Mouse (Mus musculus) hindbrain, embryonic 11.5 days (tissue): ENCODE measurements around the gene Mab21l2. TPM values are rescaled to one million over a fixed set of nuclear protein-coding genes. Genes with fewer than 3 reads are reported as not detected.

Source experiments
- ATAC-seq: fragments of 200-750 bp; cut with Nextera tagmentation; 2 replicates; pipeline ENCODE4 v1.8.0; 2017; ENCODE audit warnings: mild to moderate bottlenecking, moderate TSS enrichment, moderate library complexity; ENCODE audit not compliant: low FRiP score
- DNase-seq: peaks from one replicate; pipeline ENCODE4 v3.0.0-alpha.2; 2015; ENCODE audit warnings: low spot score
- H3K27ac ChIP-seq: fragments of 300-500 bp; sonication (generic); 2 replicates; pipeline ENCODE4 v1.5.1; 2014; ENCODE audit warnings: mild to moderate bottlenecking, low read depth, low read length
- H3K27me3 ChIP-seq: fragments of 300-500 bp; sonication (generic); 2 replicates; pipeline ENCODE4 v1.6.1; 2014; ENCODE audit warnings: mild to moderate bottlenecking, low read length, moderate library complexity, mixed read lengths; ENCODE audit not compliant: control insufficient read depth, insufficient read depth
- H3K36me3 ChIP-seq: fragments of 300-500 bp; sonication (generic); 2 replicates; pipeline ENCODE4 v1.6.1; 2014; ENCODE audit warnings: mild to moderate bottlenecking, low read length, moderate library complexity, mixed read lengths; ENCODE audit not compliant: control insufficient read depth, insufficient read depth
- H3K4me1 ChIP-seq: fragments of 300-500 bp; sonication (generic); replicated peaks from 2 replicates; pipeline ENCODE4 v1.6.1; 2014; ENCODE audit warnings: low read length, mixed read lengths; ENCODE audit not compliant: control insufficient read depth, insufficient read depth
- H3K4me2 ChIP-seq: fragments of 300-500 bp; sonication (generic); replicated peaks from 2 replicates; pipeline ENCODE4 v1.6.1; 2014; ENCODE audit warnings: mild to moderate bottlenecking, low read depth, low read length
- H3K4me3 ChIP-seq: fragments of 300-500 bp; sonication (generic); 2 replicates; pipeline ENCODE4 v1.5.1; 2014; ENCODE audit warnings: low read depth, low read length
- H3K9ac ChIP-seq: fragments of 300-500 bp; sonication (generic); 2 replicates; pipeline ENCODE4 v1.6.1; 2014; ENCODE audit warnings: low read depth, low read length
- H3K9me3 ChIP-seq: fragments of 300-500 bp; sonication (generic); 2 replicates; pipeline ENCODE4 v1.6.1; 2016; ENCODE audit warnings: low read length; ENCODE audit not compliant: control insufficient read depth
- WGBS: fragments of 180-500 bp; shearing (Covaris S2); extraction: QIAGEN DNeasy Blood & Tissue Kit; methylation state at CpG from one replicate; pipeline ENCODE4 v1.1.7; 2014; 5-methylcytosine and 5-hydroxymethylcytosine counted together
- polyA plus RNA-seq: library from polyadenylated mRNA; unstranded; fragments of >200 nt; fragmentation: Nextera tagmentation; extraction: Ambion mirVana; gene quantifications from 2 replicates; pipeline ENCODE4 v1.2.1, GENCODE M21; 2014

Gene Mab21l2
- polyA plus RNA-seq: 151 and 155 TPM in 2 replicates

DNA sequence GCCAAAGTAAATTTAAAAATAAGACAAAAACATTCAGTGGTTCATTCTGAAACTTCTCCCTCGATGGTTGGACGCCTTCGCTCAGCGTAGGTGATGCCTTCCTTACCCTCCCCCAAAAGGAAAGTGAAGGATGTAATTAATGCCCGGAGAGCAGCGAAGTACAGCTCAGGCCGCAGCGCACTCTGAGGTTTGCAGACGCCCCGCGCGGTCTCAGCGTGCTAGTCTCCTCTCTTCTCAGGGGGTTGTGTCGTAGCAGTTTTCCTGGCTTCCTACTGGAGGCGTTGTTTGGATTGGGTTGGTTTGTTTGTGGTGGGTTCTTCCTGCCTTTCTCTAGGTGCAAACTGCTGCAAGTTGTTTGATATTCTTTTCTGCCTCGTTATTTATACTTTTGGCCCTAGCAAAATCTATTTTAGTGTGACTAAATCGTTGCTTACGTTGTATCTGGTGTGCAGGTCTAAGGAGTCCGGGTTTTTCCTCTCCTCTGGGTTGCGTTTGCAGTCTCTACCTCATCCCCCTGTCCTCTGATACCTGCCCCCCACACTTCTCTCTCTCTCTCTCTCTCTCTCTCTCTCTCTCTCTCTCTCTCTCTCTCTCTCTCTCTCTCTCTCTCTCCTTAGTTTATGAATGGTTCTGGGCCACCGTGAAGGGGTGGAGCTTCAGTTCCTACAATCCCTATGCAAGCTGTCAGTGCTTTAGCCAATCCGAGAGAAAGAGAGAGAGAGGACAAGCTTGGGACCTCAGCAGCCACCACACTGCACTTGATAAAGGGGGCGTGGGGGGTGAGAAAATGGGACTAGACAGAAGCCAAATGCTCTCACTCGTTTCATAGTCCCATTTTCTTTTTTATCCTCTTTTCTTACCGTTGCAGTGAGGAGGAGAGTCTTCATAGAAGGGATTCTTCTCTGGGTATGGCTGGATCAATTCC is at the start of gene Mab21l2:
TSS of gene Mab21l2 (minus strand) at position 539 of the 925 bp plus-strand sequence.
- peak within 1 kb of the TSS; percentile 95 for H3K27ac ChIP-seq
- peak within 1 kb of the TSS; percentile 76 for H3K4me2 ChIP-seq
- 0% methylated on average over 25 of the region's 25 CpGs for WGBS
- H3K4me1 ChIP-seq: 0 out of 2 replicates have a peak, but pooled peaks cover 2% of the 10 kb centered on the region
- peaks cover 18% of the 10 kb centered on the region for H3K27me3 ChIP-seq
- no peaks in the 10 kb centered on the region for H3K9me3 ChIP-seq
- ATAC-seq (peak; percentile 79), DNase-seq (peak; percentile 79)
- no peaks in the 10 kb centered on the region for H3K36me3 ChIP-seq
- peak within 1 kb of the TSS; percentile 83 for H3K9ac ChIP-seq
- H3K4me3 ChIP-seq: peak within 1 kb of the TSS; percentile 58

DNA sequence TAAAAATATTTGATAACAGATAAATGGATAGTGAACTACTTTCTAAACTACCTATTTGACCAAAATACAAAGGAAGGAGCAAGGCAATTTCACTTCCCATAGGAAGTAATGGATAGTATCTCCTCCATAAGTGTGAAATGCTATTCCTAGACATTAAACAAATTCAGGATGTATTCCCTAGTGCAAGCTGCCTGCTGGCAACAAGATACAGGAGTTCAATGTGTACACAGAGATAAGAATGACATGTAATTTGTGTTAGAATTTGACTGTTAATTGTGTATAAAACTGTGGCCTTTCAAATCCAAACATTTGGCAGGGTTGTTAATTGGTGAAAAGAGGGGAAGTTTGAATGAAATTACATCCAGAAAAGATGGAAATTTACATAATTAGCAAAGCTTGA is 26.9 kb upstream of the Mab21l2 start:
- no peaks in the 10 kb centered on the region for H3K4me1 ChIP-seq
- no peak overlapping the region for H3K4me3 ChIP-seq
- H3K36me3 ChIP-seq: no peaks in the 10 kb centered on the region
- H3K9me3 ChIP-seq: no peaks in the 10 kb centered on the region
- ATAC-seq (no peak), DNase-seq (no peak)
- H3K27me3 ChIP-seq: no peaks in the 10 kb centered on the region
- no peak overlapping the region for H3K4me2 ChIP-seq
- no peak overlapping the region for H3K9ac ChIP-seq
- H3K27ac ChIP-seq: no peak overlapping the region

DNA sequence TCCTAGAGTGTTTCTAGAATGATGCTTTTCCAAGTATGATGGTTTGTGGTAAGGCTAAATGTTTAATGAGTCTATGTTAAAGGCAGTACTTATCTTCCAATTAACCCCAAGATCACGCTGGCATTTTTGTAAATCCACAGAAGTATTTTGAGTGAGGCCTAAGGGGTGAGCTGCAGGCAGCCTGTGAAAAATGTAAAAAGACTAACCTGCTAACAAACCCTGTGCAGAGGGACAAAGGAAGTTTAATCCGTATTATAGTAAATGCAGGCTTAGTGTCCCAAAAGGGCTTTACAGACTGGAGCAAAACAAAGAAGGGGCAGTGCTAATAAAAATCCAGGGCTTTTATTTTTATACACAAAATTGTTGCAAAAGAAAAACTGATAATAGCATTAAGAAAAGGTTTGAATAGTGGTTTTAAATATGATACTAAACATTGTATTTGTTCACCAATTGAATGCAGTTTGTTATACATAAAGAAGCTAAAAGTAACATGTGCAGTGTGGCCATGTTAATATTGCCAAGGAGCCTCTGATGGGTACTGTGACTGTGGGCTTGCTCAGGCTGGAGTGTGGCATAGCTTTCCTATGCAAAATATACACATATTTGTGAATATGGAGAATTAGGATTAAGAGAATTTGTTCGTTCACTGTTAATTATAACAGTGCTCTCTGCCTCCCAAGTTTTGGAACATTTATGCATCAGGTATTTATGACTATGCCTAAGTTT is 24.3 kb upstream of the Mab21l2 start:
- ATAC-seq: no peak

DNA sequence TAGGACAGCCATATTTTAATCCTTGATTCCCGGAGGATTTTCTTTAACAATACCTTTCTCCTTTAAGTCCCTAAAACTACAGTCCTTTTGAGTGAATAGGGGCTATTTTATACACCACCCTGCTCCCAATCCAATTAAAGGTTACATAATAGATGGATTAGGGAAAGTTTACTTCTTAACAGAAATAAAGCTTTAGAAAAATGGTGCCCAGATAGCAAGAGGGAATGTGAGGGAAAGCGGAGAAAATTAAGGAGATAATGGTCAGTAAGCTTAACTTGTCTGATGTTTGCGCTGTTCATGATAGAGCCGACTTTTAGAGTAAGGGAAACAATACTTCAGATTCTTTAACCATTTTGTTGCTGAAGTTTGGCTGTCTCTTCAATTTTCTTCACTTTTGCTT is 23.1 kb upstream of the Mab21l2 start:
- 55% methylated on average over 4 of the region's 4 CpGs for WGBS
- Histone ChIP-seq H3K4me1 (no peaks in the 10 kb centered on the region), H3K4me2 (no peak overlapping the region), H3K9ac (no peak overlapping the region), H3K27me3 (no peaks in the 10 kb centered on the region), H3K9me3 (no peaks in the 10 kb centered on the region), H3K36me3 (no peaks in the 10 kb centered on the region), H3K4me3 (no peak overlapping the region), H3K27ac (no peak overlapping the region)
- DNase-seq (no peak), ATAC-seq (no peak)

More for the DNA sequence above, 24.3 kb upstream of the Mab21l2 start:
- 46% methylated on average over 3 of the region's 3 CpGs for WGBS
- no peaks in the 10 kb centered on the region for H3K36me3 ChIP-seq
- no peak overlapping the region for H3K4me2 ChIP-seq
- no peaks in the 10 kb centered on the region for H3K4me1 ChIP-seq
- H3K9ac ChIP-seq: no peak overlapping the region
- H3K27ac ChIP-seq: no peak overlapping the region
- H3K4me3 ChIP-seq: no peak overlapping the region
- no peak for DNase-seq
- H3K9me3 ChIP-seq: no peaks in the 10 kb centered on the region
- H3K27me3 ChIP-seq: no peaks in the 10 kb centered on the region

DNA sequence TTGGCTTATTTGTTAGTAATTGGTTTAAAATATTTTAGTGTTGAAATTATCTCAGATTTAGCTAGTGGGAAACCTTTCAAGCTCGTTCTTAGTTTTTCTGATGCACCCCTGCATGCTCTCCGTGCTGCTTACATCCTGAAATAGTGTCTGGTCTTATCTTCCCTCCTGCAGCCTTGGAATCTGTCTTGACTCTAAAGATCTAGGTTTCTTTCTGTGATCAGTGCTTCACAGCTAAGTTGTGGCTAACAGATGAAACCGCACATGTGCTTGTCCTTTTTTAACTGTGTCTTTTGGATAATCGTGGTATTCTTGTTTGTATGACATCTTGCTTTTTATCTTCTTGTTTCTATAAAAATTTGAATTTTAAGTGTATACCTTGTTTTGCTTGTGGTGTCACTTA is 18.9 kb upstream of the Mab21l2 start:
- Histone ChIP-seq H3K27me3 (no peaks in the 10 kb centered on the region), H3K27ac (no peak overlapping the region)
- 78% methylated on average over 4 of the region's 4 CpGs for WGBS

DNA sequence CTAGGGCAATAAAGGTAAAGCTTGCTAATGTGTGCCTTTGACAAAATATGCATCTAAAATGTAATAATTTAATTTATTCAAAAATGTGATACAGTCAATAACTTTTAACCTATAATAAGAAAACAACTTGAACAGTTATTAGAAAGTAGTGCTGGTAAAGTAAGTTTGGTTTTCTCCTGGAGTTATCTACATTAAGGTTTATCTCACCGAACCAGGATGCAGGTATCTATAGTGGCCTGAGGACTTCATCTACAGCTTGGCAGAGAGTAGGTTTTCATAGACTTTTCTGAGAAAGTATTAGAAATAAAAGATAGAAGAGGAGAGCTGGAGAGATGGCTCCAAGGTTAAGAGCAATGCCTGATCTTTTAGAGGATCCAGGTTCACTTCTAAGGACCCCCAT is 13.0 kb upstream of the Mab21l2 start:
- no peaks in the 10 kb centered on the region for H3K27me3 ChIP-seq
- H3K9ac ChIP-seq: no peak overlapping the region
- no peaks in the 10 kb centered on the region for H3K9me3 ChIP-seq
- WGBS: 96% methylated on average over 1 of the region's 1 CpGs
- DNase-seq: no peak
- H3K4me3 ChIP-seq: no peak overlapping the region
- H3K4me2 ChIP-seq: no peak overlapping the region
- H3K27ac ChIP-seq: no peak overlapping the region
- H3K4me1 ChIP-seq: no peaks in the 10 kb centered on the region
- ATAC-seq: no peak
- no peaks in the 10 kb centered on the region for H3K36me3 ChIP-seq

More for the DNA sequence above, 18.9 kb upstream of the Mab21l2 start:
- no peaks in the 10 kb centered on the region for H3K36me3 ChIP-seq
- ATAC-seq (no peak), DNase-seq (no peak)
- no peak overlapping the region for H3K9ac ChIP-seq
- no peaks in the 10 kb centered on the region for H3K4me1 ChIP-seq
- H3K4me2 ChIP-seq: no peak overlapping the region
- H3K9me3 ChIP-seq: no peaks in the 10 kb centered on the region
- H3K4me3 ChIP-seq: no peak overlapping the region

DNA sequence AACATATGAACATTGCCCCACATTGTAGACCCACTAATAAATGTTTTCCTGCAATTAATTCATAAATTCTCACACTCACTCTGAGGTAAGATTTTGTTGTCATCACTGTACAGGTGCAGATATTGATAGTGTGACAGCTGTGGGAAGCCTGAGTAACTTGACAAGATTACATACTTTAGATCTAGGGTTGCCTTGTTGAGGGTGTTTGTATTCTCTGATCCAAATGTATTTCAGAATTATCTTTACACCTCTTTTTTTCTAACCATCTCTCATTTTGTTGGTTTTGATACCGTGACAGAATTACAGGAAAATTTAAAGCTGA is 12.6 kb upstream of the Mab21l2 start:
- Histone ChIP-seq H3K36me3 (no peaks in the 10 kb centered on the region), H3K4me3 (no peak overlapping the region), H3K9me3 (no peaks in the 10 kb centered on the region), H3K4me2 (no peak overlapping the region), H3K27ac (no peak overlapping the region), H3K9ac (no peak overlapping the region), H3K27me3 (no peaks in the 10 kb centered on the region), H3K4me1 (no peaks in the 10 kb centered on the region)
- 95% methylated on average over 1 of the region's 1 CpGs for WGBS
- DNase-seq (no peak), ATAC-seq (no peak)

DNA sequence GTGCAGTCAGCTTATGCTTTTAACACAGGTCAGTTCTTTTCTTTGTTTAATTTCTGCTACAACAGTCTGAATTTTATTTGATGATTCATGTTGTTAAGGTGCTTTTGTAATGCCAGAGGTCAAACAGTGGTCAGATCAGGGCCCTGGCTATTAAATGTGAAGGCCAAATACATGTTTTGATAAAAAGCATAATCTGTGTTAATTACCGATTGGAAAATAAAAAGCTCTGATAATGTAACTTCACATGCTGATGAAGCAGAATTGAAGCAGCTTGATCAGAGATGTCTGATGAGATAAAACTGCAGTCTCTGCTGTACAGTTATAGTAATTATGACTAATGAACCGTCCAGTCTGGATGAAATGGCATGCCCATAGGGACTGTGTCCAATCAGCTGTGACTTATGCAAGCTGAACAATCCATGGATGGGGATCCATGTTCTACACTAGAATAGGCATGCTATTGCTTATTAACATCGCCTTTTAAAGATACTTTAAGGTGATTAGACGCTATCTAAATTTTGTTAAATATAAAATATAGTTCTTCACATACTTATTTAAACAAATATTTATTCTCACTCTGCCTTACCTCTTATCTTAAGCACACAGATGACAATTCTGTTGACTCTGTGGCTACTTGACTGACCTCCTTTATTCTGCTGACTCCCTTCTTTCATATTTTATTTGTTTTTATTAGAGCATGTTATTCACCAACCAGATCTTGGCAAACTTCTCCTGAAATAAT is 12.0 kb upstream of the Mab21l2 start:
- no peak overlapping the region for H3K4me2 ChIP-seq

More for the DNA sequence above, 12.0 kb upstream of the Mab21l2 start:
- H3K36me3 ChIP-seq: no peaks in the 10 kb centered on the region
- no peak overlapping the region for H3K9ac ChIP-seq
- ATAC-seq: peak; percentile 63; the same call in 1 of the 2 replicates
- 80% methylated on average over 4 of the region's 4 CpGs for WGBS
- H3K27ac ChIP-seq: 0 out of 2 replicates have a peak overlapping the region, but pooled peaks have one; percentile 34
- H3K9me3 ChIP-seq: no peaks in the 10 kb centered on the region
- no peak overlapping the region for H3K4me3 ChIP-seq
- no peaks in the 10 kb centered on the region for H3K4me1 ChIP-seq
- DNase-seq: no peak
- H3K27me3 ChIP-seq: no peaks in the 10 kb centered on the region
